Mouse (Mus musculus) forebrain, postnatal 0 days (tissue): ENCODE results near the gene Zc3h13. TPM values are rescaled to one million over a fixed set of nuclear protein-coding genes. Genes with fewer than 3 reads are reported as not detected.
A peak's percentile ranks its signal among the peaks of the same experiment; 100 is the strongest.

Experiments used
- ATAC-seq: fragments of 200-750 bp; cut with Nextera tagmentation; 2 replicates; pipeline ENCODE4 v1.8.0; 2017; ENCODE audit warnings: mild to moderate bottlenecking, moderate library complexity
- DNase-seq: peaks from one replicate; pipeline ENCODE4 v3.0.0-alpha.2; 2015
- H3K27ac ChIP-seq: fragments of 300-500 bp; sonication (generic); 2 replicates; pipeline ENCODE4 v1.5.1; 2014; ENCODE audit warnings: low read depth, mild to moderate bottlenecking, antibody characterized with exemption, low read length, moderate library complexity, mixed read lengths
- H3K27me3 ChIP-seq: fragments of 300-500 bp; sonication (generic); 2 replicates; pipeline ENCODE4 v1.6.1; 2014; ENCODE audit warnings: mild to moderate bottlenecking, low read length, mixed read lengths; ENCODE audit not compliant: insufficient read depth
- H3K36me3 ChIP-seq: fragments of 300-500 bp; sonication (generic); 2 replicates; pipeline ENCODE4 v1.6.1; 2014; ENCODE audit warnings: mild to moderate bottlenecking, moderate library complexity; ENCODE audit not compliant: insufficient read depth
- H3K4me1 ChIP-seq: fragments of 300-500 bp; sonication (generic); 2 replicates; pipeline ENCODE4 v1.6.1; 2014; ENCODE audit warnings: antibody characterized with exemption; ENCODE audit not compliant: insufficient read depth
- H3K4me2 ChIP-seq: fragments of 300-500 bp; sonication (generic); 2 replicates; pipeline ENCODE4 v1.6.1; 2014; ENCODE audit warnings: low read depth, mild to moderate bottlenecking, moderate library complexity
- H3K4me3 ChIP-seq: fragments of 300-500 bp; sonication (generic); 2 replicates; pipeline ENCODE4 v1.5.1; 2014; ENCODE audit warnings: low read depth, low read length, mixed read lengths
- H3K9ac ChIP-seq: fragments of 300-500 bp; sonication (generic); 2 replicates; pipeline ENCODE4 v1.6.1; 2014; ENCODE audit warnings: mild to moderate bottlenecking
- H3K9me3 ChIP-seq: fragments of 300-500 bp; sonication (generic); 2 replicates; pipeline ENCODE4 v1.6.1; 2016; ENCODE audit warnings: low read length
- CTCF ChIP-seq: sonication (generic); IDR thresholded peaks from 2 replicates; pipeline ENCODE4 v1.5.1; 2016; ENCODE audit warnings: antibody characterized with exemption, control low read depth, low read depth
- WGBS: fragments of 180-500 bp; shearing (Covaris S2); extraction: QIAGEN DNeasy Blood & Tissue Kit; methylation state at CpG from one replicate; pipeline ENCODE4 v1.1.7; 2014; 5-methylcytosine and 5-hydroxymethylcytosine counted together
- microRNA-seq, 2 experiments: library from miRNA; unstranded; fragments of <30 nt; microRNA quantifications; one replicate each; pipeline ENCODE4; 2016
- polyA plus RNA-seq: library from polyadenylated mRNA; unstranded; fragments of >200 nt; fragmentation: Nextera tagmentation; extraction: Ambion mirVana; gene quantifications from 2 replicates; pipeline ENCODE4 v1.2.1, GENCODE M21; 2015
- total RNA-seq: library from RNA; depleted of rRNA; stranded (reverse); fragments of >200 nt; gene quantifications from 2 replicates; pipeline ENCODE4 v1.2.3, GENCODE M21; 2014; rRNA removed

The Zc3h13 gene
- total and polyA plus RNA-seq, 2 experiments from 2014 or later: 21.4 to 51.3 TPM

- Histone ChIP-seq H3K4me1 (no peaks in the 10 kb centered on the region), H3K9me3 (no peaks in the 10 kb centered on the region), H3K36me3 (no peaks in the 10 kb centered on the region), H3K4me3 (no peak overlapping the region), H3K4me2 (no peak overlapping the region), H3K9ac (no peak overlapping the region), H3K27me3 (no peaks in the 10 kb centered on the region), H3K27ac (no peak overlapping the region)
- 73% methylated on average over 9 of the region's 9 CpGs for WGBS
- no peak for TF ChIP-seq CTCF
- DNase-seq (peak; percentile 61), ATAC-seq (peak; percentile 87)
Observed at GRCm38 (mm10) chr14:75365301-75366035, 81.3 kb downstream of the Zc3h13 start.

GRCm38 (mm10) chr14:75366741-75367140 lies 82.6 kb downstream of the Zc3h13 start:
- DNase-seq (peak; percentile 36), ATAC-seq (peak; percentile 42)
- Histone ChIP-seq H3K9me3 (no peaks in the 10 kb centered on the region), H3K4me2 (no peak overlapping the region), H3K9ac (no peak overlapping the region), H3K27me3 (no peaks in the 10 kb centered on the region), H3K4me1 (no peaks in the 10 kb centered on the region), H3K4me3 (no peak overlapping the region), H3K36me3 (no peaks in the 10 kb centered on the region), H3K27ac (no peak overlapping the region)
- TF ChIP-seq CTCF: no peak
- 30% methylated on average over 11 of the region's 11 CpGs for WGBS

- DNase-seq: no peak
- Histone ChIP-seq H3K4me2 (no peak overlapping the region), H3K36me3 (no peaks in the 10 kb centered on the region), H3K4me3 (no peak overlapping the region), H3K27me3 (no peaks in the 10 kb centered on the region), H3K27ac (no peak overlapping the region), H3K9ac (no peak overlapping the region), H3K9me3 (no peaks in the 10 kb centered on the region), H3K4me1 (no peaks in the 10 kb centered on the region)
- no peak for ATAC-seq
- TF ChIP-seq CTCF: no peak
- WGBS: 51% methylated on average over 3 of the region's 3 CpGs
Observed at GRCm38 (mm10) chr14:75367503-75367902, 83.3 kb downstream of the Zc3h13 start.

- ATAC-seq (peak; percentile 71; the same call in 1 of the 2 replicates), DNase-seq (peak; percentile 56)
- Histone ChIP-seq H3K9ac (no peak overlapping the region), H3K9me3 (no peaks in the 10 kb centered on the region), H3K36me3 (no peaks in the 10 kb centered on the region), H3K27me3 (no peaks in the 10 kb centered on the region), H3K4me3 (no peak overlapping the region), H3K27ac (no peak overlapping the region), H3K4me1 (no peaks in the 10 kb centered on the region), H3K4me2 (no peak overlapping the region)
- TF ChIP-seq CTCF: no peak
- 38% methylated on average over 5 of the region's 5 CpGs for WGBS
Observed at GRCm38 (mm10) chr14:75369880-75370279, 85.7 kb downstream of the Zc3h13 start.

GRCm38 (mm10) chr14:75375006-75375598 lies 90.9 kb downstream of the Zc3h13 start:
- Histone ChIP-seq H3K9ac (no peak overlapping the region), H3K27ac (no peak overlapping the region), H3K9me3 (no peaks in the 10 kb centered on the region), H3K4me2 (no peak overlapping the region), H3K4me1 (no peaks in the 10 kb centered on the region), H3K36me3 (no peaks in the 10 kb centered on the region), H3K4me3 (no peak overlapping the region), H3K27me3 (no peaks in the 10 kb centered on the region)
- DNase-seq (no peak), ATAC-seq (0 out of 2 replicates have a peak, but pooled peaks have one; percentile 26)
- TF ChIP-seq CTCF: peak; percentile 24; the same call in 1 of the 2 replicates
- 52% methylated on average over 11 of the region's 11 CpGs for WGBS

- H3K36me3 ChIP-seq: no peaks in the 10 kb centered on the region
- WGBS: 50% methylated on average over 2 of the region's 2 CpGs
- ATAC-seq: no peak
Observed at GRCm38 (mm10) chr14:75376256-75376655, 92.1 kb downstream of the Zc3h13 start.

GRCm38 (mm10) chr14:75377612-75378011 lies 93.4 kb downstream of the Zc3h13 start:
- Histone ChIP-seq H3K9me3 (no peaks in the 10 kb centered on the region), H3K27me3 (no peaks in the 10 kb centered on the region), H3K27ac (no peak overlapping the region), H3K4me1 (no peaks in the 10 kb centered on the region), H3K4me2 (no peak overlapping the region), H3K4me3 (no peak overlapping the region), H3K36me3 (no peaks in the 10 kb centered on the region), H3K9ac (no peak overlapping the region)
- TF ChIP-seq CTCF: no peak
- ATAC-seq (peak; percentile 71; the same call in 1 of the 2 replicates), DNase-seq (no peak)
- 46% methylated on average over 7 of the region's 7 CpGs for WGBS

More at GRCm38 (mm10) chr14:75376256-75376655, 92.1 kb downstream of the Zc3h13 start:
- no peak for DNase-seq
- H3K4me2 ChIP-seq: no peak overlapping the region
- no peak overlapping the region for H3K27ac ChIP-seq
- H3K4me1 ChIP-seq: no peaks in the 10 kb centered on the region
- H3K27me3 ChIP-seq: no peaks in the 10 kb centered on the region
- no peak overlapping the region for H3K4me3 ChIP-seq
- TF ChIP-seq CTCF: no peak
- no peak overlapping the region for H3K9ac ChIP-seq
- no peaks in the 10 kb centered on the region for H3K9me3 ChIP-seq

Small RNAs within 50 kb of the gene (microRNA-seq; reads per million reads assigned to microRNA genes)
- gene Gm44482: 0 reads per million in 2 experiments

Other genes with a start within 250 kb of the Zc3h13 start
- not detected in 2 replicates for gene Lrrc63, start 153.5 kb upstream of the Zc3h13 start, total RNA-seq
- gene Lrrc63, start 153.5 kb upstream of the Zc3h13 start, polyA plus RNA-seq: not detected in 2 replicates
- gene Lcp1, start 153.3 kb upstream of the Zc3h13 start, total RNA-seq: 6.5 and 7.5 TPM in 2 replicates
- 6.6 and 7.4 TPM in 2 replicates for gene Lcp1, start 153.3 kb upstream of the Zc3h13 start, polyA plus RNA-seq
- gene Cpb2, start 42.1 kb upstream of the Zc3h13 start, total RNA-seq: not detected in 2 replicates
- not detected in 2 replicates for gene Cpb2, start 42.1 kb upstream of the Zc3h13 start, polyA plus RNA-seq
- 4.8 and 6.1 TPM in 2 replicates for gene Siah3, start 171.6 kb downstream of the Zc3h13 start, total RNA-seq
- 2.7 and 3.3 TPM in 2 replicates for gene Siah3, start 171.6 kb downstream of the Zc3h13 start, polyA plus RNA-seq